Mouse (Mus musculus): ENCODE results near the gene Exoc4. TPM values are rescaled to one million over a fixed set of nuclear protein-coding genes. Genes with fewer than 3 reads are reported as not detected.

The Exoc4 gene
- polyA plus RNA-seq, 1 experiment = 9.6 TPM

- no peak for DNase-seq
- Histone ChIP-seq H3K27me3 (replicated peaks; ENCODE audit: control insufficient read depth, insufficient read depth, low read length) (no peaks in the 10 kb centered on the region), H3K27ac (ENCODE audit: insufficient read depth, low read depth, low read length) (no peak overlapping the region), H3K36me3 (ENCODE audit: control insufficient read depth, insufficient read depth, low read length) (no peaks in the 10 kb centered on the region), H3K4me1 (ENCODE audit: control insufficient read depth, insufficient read depth, low read length) (no peaks in the 10 kb centered on the region), H3K4me3 (ENCODE audit: insufficient read depth, low read depth, low read length) (no peak overlapping the region)
- no peak for TF ChIP-seq POLR2A (IDR thresholded peaks at IDR 0.05; ENCODE audit: low read depth, low read length)
- no peak for TF ChIP-seq CTCF (conservative IDR thresholded peaks at IDR 0.05; ENCODE audit: insufficient read depth, insufficient read length, low read depth, low read length)
- 91% methylated on average over 3 of the region's 3 CpGs for WGBS
These were observed 582.4 kb downstream of the Exoc4 start for GRCm38 (mm10) chr6:33831276-33831675.

- Histone ChIP-seq H3K4me1 (ENCODE audit: control insufficient read depth, insufficient read depth, low read length) (no peaks in the 10 kb centered on the region), H3K27ac (ENCODE audit: insufficient read depth, low read depth, low read length) (no peak overlapping the region), H3K36me3 (ENCODE audit: control insufficient read depth, insufficient read depth, low read length) (no peaks in the 10 kb centered on the region), H3K4me3 (ENCODE audit: insufficient read depth, low read depth, low read length) (no peak overlapping the region), H3K27me3 (replicated peaks; ENCODE audit: control insufficient read depth, insufficient read depth, low read length) (no peaks in the 10 kb centered on the region)
- TF ChIP-seq POLR2A (IDR thresholded peaks at IDR 0.05; ENCODE audit: low read depth, low read length) (no peak), CTCF (conservative IDR thresholded peaks at IDR 0.05; ENCODE audit: insufficient read depth, insufficient read length, low read depth, low read length) (no peak)
- 63% methylated on average over 4 of the region's 4 CpGs for WGBS
- no peak for DNase-seq
These were observed 584.1 kb downstream of the Exoc4 start for GRCm38 (mm10) chr6:33832978-33833377.

DNA sequence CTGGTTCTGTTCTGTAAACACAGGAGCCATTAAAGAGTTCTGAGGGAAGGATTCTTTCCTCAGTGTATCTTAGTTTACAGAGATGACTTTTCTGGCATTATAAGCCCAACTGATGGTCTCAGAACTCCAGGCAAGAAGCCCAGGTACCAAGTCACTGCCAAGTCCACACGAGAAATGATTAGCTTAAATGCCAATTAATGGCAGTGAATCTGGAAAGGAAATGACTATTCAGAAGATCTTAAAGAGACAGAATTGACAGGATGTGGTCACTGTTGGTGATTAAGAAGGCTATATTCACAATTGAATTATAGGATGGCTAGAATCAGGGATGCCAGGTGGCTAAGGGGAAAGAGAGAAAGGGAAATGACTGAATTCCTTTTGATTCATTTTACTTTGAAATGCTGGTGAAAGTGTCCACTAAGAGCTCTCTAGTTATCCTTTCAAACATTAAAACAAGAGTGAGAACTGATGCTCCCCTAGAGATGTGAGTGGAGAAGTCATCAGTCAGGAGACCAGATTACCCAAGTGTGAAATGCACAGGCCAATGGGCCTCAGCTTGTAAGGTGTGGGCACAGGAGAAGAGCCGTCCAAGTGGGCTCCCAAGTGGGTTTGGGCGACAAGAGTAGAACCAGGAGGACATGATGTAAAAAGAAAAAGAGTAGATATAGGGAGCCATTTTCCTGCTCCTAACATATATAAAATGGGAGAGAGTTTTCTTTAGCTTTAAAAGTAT is 587.3 kb downstream of the Exoc4 start:
- Histone ChIP-seq H3K4me3 (ENCODE audit: insufficient read depth, low read depth, low read length) (no peak overlapping the region), H3K27me3 (replicated peaks; ENCODE audit: control insufficient read depth, insufficient read depth, low read length) (no peaks in the 10 kb centered on the region), H3K4me1 (ENCODE audit: control insufficient read depth, insufficient read depth, low read length) (no peaks in the 10 kb centered on the region), H3K36me3 (ENCODE audit: control insufficient read depth, insufficient read depth, low read length) (no peaks in the 10 kb centered on the region), H3K27ac (ENCODE audit: insufficient read depth, low read depth, low read length) (no peak overlapping the region)
- 65% methylated on average over 3 of the region's 3 CpGs for WGBS
- no peak for DNase-seq
- no peak for TF ChIP-seq CTCF (conservative IDR thresholded peaks at IDR 0.05; ENCODE audit: insufficient read depth, insufficient read length, low read depth, low read length)
- no peak for TF ChIP-seq POLR2A (IDR thresholded peaks at IDR 0.05; ENCODE audit: low read depth, low read length)

DNA sequence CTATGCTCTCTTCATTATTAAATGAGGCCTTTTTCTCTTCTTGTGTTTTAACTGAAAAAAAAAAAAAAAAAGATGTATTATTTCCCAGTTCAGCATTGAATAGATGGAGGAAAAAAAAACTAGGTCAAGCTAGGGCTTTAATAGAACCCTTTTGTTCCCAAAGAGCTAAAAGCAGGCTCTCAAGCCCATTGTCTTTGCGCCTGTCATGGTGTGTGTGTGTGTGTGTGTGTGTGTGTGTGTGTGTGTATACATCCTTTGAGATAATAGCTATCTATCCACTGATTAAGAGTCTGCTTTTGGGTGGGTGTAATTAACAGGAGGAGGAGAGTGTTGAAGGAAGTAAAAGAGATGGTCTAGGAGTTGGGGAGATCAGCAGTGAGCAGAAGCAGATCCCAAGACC is 594.0 kb downstream of the Exoc4 start:
- Histone ChIP-seq H3K27me3 (replicated peaks; ENCODE audit: control insufficient read depth, insufficient read depth, low read length) (no peaks in the 10 kb centered on the region), H3K4me3 (ENCODE audit: insufficient read depth, low read depth, low read length) (no peak overlapping the region), H3K36me3 (ENCODE audit: control insufficient read depth, insufficient read depth, low read length) (no peaks in the 10 kb centered on the region), H3K27ac (ENCODE audit: insufficient read depth, low read depth, low read length) (no peak overlapping the region), H3K4me1 (ENCODE audit: control insufficient read depth, insufficient read depth, low read length) (no peaks in the 10 kb centered on the region)
- 95% methylated on average over 1 of the region's 1 CpGs for WGBS
- DNase-seq = no peak
- TF ChIP-seq POLR2A (IDR thresholded peaks at IDR 0.05; ENCODE audit: low read depth, low read length) = no peak
- no peak for TF ChIP-seq CTCF (conservative IDR thresholded peaks at IDR 0.05; ENCODE audit: insufficient read depth, insufficient read length, low read depth, low read length)

DNA sequence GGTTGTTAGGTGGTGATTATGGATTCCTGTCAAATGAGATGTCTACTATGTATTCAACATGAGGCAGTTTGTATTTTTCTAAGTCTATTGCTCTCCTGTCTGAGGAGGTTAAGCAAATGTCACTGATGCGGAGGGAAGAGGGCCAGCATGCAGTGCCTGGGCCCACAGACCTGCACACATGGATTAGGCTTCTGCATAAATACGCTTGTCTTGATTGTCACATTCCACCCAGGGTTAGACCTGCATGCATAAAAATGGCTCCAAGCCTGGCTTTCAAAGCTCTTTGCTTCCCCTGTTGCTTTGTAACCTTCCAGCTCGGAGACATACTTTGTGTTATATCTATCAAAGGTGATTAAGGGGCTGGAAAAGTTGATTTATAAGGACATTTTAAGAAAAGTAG is 610.2 kb downstream of the Exoc4 start:
- Histone ChIP-seq H3K4me3 (ENCODE audit: insufficient read depth, low read depth, low read length) (no peak overlapping the region), H3K36me3 (ENCODE audit: control insufficient read depth, insufficient read depth, low read length) (no peaks in the 10 kb centered on the region), H3K27me3 (replicated peaks; ENCODE audit: control insufficient read depth, insufficient read depth, low read length) (no peaks in the 10 kb centered on the region), H3K27ac (ENCODE audit: insufficient read depth, low read depth, low read length) (no peak overlapping the region), H3K4me1 (ENCODE audit: control insufficient read depth, insufficient read depth, low read length) (no peaks in the 10 kb centered on the region)
- DNase-seq = no peak
- WGBS = 88% methylated on average over 3 of the region's 3 CpGs
- TF ChIP-seq CTCF (conservative IDR thresholded peaks at IDR 0.05; ENCODE audit: insufficient read depth, insufficient read length, low read depth, low read length) (no peak), POLR2A (IDR thresholded peaks at IDR 0.05; ENCODE audit: low read depth, low read length) (no peak)

DNA sequence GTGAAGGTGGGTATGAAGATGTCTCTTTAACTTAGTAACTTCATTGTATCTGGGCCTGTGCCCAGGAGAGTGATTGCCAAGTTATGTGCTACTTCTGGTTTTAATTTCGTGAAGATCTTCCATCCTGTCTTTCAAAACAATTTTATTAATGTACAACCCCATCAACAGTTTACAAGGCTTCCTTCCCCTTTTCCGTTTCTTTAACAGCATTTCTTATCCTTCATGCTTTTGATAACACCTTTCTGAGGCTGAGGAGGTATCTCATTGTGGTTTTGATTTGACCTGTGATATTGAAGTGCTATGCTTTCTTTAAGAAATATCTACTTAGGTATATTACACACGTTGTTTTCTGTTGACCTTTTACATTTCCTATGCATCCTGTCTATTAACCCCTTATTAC is 616.9 kb downstream of the Exoc4 start:
- H3K4me1 ChIP-seq (ENCODE audit: control insufficient read depth, insufficient read depth, low read length) = no peaks in the 10 kb centered on the region
- TF ChIP-seq CTCF (conservative IDR thresholded peaks at IDR 0.05; ENCODE audit: insufficient read depth, insufficient read length, low read depth, low read length) = no peak
- no peak for TF ChIP-seq POLR2A (IDR thresholded peaks at IDR 0.05; ENCODE audit: low read depth, low read length)
- H3K27me3 ChIP-seq (replicated peaks; ENCODE audit: control insufficient read depth, insufficient read depth, low read length) = no peaks in the 10 kb centered on the region
- 35% methylated on average over 3 of the region's 3 CpGs for WGBS
- H3K27ac ChIP-seq (ENCODE audit: insufficient read depth, low read depth, low read length) = no peak overlapping the region
- DNase-seq = no peak
- H3K36me3 ChIP-seq (ENCODE audit: control insufficient read depth, insufficient read depth, low read length) = no peaks in the 10 kb centered on the region
- H3K4me3 ChIP-seq (ENCODE audit: insufficient read depth, low read depth, low read length) = no peak overlapping the region

- no peak for TF ChIP-seq POLR2A (IDR thresholded peaks at IDR 0.05; ENCODE audit: low read depth, low read length)
- no peak for TF ChIP-seq CTCF (conservative IDR thresholded peaks at IDR 0.05; ENCODE audit: insufficient read depth, insufficient read length, low read depth, low read length)
- 87% methylated on average over 3 of the region's 3 CpGs for WGBS
- Histone ChIP-seq H3K36me3 (ENCODE audit: control insufficient read depth, insufficient read depth, low read length) (no peaks in the 10 kb centered on the region), H3K4me3 (ENCODE audit: insufficient read depth, low read depth, low read length) (no peak overlapping the region), H3K27me3 (replicated peaks; ENCODE audit: control insufficient read depth, insufficient read depth, low read length) (no peaks in the 10 kb centered on the region), H3K27ac (ENCODE audit: insufficient read depth, low read depth, low read length) (no peak overlapping the region), H3K4me1 (ENCODE audit: control insufficient read depth, insufficient read depth, low read length) (0 out of 2 replicates have a peak, but pooled peaks cover under 1% of the 10 kb centered on the region)
- no peak for DNase-seq
These were observed 618.2 kb downstream of the Exoc4 start for GRCm38 (mm10) chr6:33866901-33867580.

Measured in kidney, adult 2 months (tissue).